Mouse (Mus musculus) embryonic facial prominence, embryonic 15.5 days (tissue): ENCODE measurements at regions not wholly inside any gene's neighbourhood (a gene's known extent, or its start where the extent isn't known, plus 50 kb on each side); places are given as distances from the start of the nearest gene placed in this dataset.
A peak's percentile ranks its signal among the peaks of the same experiment; 100 is the strongest.

Experiments used
- ATAC-seq: fragments of 200-750 bp; cut with Nextera tagmentation; 2 replicates; pipeline ENCODE4 v1.8.0; 2017; ENCODE audit warnings: low read depth, moderate TSS enrichment; ENCODE audit not compliant: insufficient number of reproducible peaks, low FRiP score, low TSS enrichment
- H3K27ac ChIP-seq: fragments of 300-500 bp; sonication (generic); replicated peaks from 2 replicates; pipeline ENCODE4 v1.5.1; 2015; ENCODE audit warnings: mild to moderate bottlenecking, inconsistent platforms
- H3K27me3 ChIP-seq: fragments of 300-500 bp; sonication (generic); 2 replicates; pipeline ENCODE4 v1.6.1; 2015; ENCODE audit warnings: inconsistent platforms
- H3K36me3 ChIP-seq: fragments of 300-500 bp; sonication (generic); 2 replicates; pipeline ENCODE4 v1.6.1; 2015; ENCODE audit warnings: mild to moderate bottlenecking, inconsistent platforms
- H3K4me1 ChIP-seq: fragments of 300-500 bp; sonication (generic); 2 replicates; pipeline ENCODE4 v1.6.1; 2015; ENCODE audit warnings: inconsistent platforms
- H3K4me2 ChIP-seq: fragments of 300-500 bp; sonication (generic); replicated peaks from 2 replicates; pipeline ENCODE4 v1.6.1; 2015; ENCODE audit warnings: mild to moderate bottlenecking, inconsistent platforms
- H3K4me3 ChIP-seq: fragments of 300-500 bp; sonication (generic); replicated peaks from 2 replicates; pipeline ENCODE4 v1.5.1; 2015; ENCODE audit warnings: mild to moderate bottlenecking, inconsistent platforms
- H3K9ac ChIP-seq: fragments of 300-500 bp; sonication (generic); 2 replicates; pipeline ENCODE4 v1.6.1; 2015; ENCODE audit warnings: inconsistent platforms
- H3K9me3 ChIP-seq: fragments of 300-500 bp; sonication (generic); replicated peaks from 2 replicates; pipeline ENCODE4 v1.6.1; 2016; ENCODE audit warnings: inconsistent platforms
- WGBS: fragments of 180-500 bp; shearing (Covaris S2); methylation state at CpG from one replicate; pipeline ENCODE4 v1.1.7; 2015; 5-methylcytosine and 5-hydroxymethylcytosine counted together

DNA sequence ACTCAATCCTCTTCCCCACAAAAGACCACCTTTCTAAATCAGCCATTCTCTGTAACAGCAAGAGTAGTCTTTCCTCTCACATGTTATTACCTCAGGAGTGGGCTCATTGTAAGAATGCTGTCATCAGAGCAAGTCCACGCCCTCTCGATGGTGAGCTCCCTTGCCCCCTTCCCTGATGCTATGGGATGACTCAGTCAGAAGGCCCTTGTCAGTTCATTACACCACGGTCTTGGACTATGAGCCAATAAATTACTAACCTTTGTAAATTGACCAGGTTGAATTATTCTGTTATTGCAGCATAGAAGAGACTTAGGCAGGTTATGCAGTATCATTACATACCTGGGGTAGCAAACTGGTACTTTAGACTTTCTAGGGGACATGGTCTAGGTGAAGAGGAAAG lies 237.4 kb upstream of the Klf4 start:
- ATAC-seq: no peak
- WGBS: 90% methylated on average over 3 of the region's 3 CpGs
- no peak overlapping the region for H3K27ac ChIP-seq

DNA sequence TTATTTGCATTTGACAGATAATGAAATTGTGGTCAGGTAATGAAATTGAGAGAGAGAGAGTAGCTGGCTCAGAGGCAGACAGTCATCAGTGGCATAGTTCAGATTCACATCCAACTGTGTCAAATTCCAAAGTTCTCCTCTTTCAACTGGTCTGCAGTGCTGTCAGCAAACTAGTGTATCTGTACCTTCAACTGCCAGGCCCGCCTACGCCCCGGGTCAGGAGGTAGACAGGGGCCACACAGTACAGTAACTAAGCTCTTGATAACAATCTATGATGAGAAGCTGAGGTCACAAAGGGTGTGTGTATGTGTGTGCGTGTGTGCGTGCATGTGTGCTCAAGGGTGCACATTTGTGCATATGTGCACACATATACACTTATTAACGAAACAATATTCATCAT lies 236.1 kb upstream of the Klf4 start:
- ATAC-seq: no peak
- H3K9me3 ChIP-seq: no peaks in the 10 kb centered on the region
- no peak overlapping the region for H3K4me2 ChIP-seq
- no peak overlapping the region for H3K9ac ChIP-seq
- H3K27ac ChIP-seq: no peak overlapping the region
- no peak overlapping the region for H3K4me3 ChIP-seq
- no peaks in the 10 kb centered on the region for H3K27me3 ChIP-seq
- H3K4me1 ChIP-seq: no peaks in the 10 kb centered on the region
- H3K36me3 ChIP-seq: no peaks in the 10 kb centered on the region
- 86% methylated on average over 6 of the region's 6 CpGs for WGBS

More for the DNA sequence above, 237.4 kb upstream of the Klf4 start:
- Histone ChIP-seq H3K36me3 (no peaks in the 10 kb centered on the region), H3K4me1 (no peaks in the 10 kb centered on the region), H3K9ac (no peak overlapping the region), H3K4me2 (no peak overlapping the region), H3K27me3 (no peaks in the 10 kb centered on the region), H3K4me3 (no peak overlapping the region), H3K9me3 (no peaks in the 10 kb centered on the region)

DNA sequence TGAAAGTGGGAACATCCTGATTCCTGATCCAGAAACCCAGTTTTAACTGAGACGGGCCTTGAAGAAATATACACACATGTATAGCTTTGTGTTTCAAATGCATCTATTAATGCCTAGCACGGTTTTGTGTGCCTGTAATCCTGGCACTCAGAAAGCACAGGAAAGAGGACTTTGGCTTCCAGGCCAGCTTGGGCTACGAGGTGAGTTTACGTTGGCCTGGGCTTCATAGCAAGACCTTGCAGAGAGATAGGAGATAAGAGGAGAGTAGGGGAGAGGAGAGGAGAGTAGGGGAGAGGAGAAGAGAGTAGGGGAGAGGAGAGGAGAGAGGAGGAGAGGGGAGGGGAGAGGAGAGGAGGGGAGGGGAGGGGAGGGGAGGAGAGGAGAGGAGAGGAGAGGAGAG lies 234.9 kb upstream of the Klf4 start:
- no peaks in the 10 kb centered on the region for H3K36me3 ChIP-seq
- H3K9ac ChIP-seq: no peak overlapping the region
- H3K27me3 ChIP-seq: no peaks in the 10 kb centered on the region
- no peak overlapping the region for H3K4me3 ChIP-seq
- no peaks in the 10 kb centered on the region for H3K4me1 ChIP-seq
- no peak overlapping the region for H3K4me2 ChIP-seq
- 86% methylated on average over 4 of the region's 4 CpGs for WGBS
- H3K9me3 ChIP-seq: no peaks in the 10 kb centered on the region
- no peak overlapping the region for H3K27ac ChIP-seq
- ATAC-seq: no peak

DNA sequence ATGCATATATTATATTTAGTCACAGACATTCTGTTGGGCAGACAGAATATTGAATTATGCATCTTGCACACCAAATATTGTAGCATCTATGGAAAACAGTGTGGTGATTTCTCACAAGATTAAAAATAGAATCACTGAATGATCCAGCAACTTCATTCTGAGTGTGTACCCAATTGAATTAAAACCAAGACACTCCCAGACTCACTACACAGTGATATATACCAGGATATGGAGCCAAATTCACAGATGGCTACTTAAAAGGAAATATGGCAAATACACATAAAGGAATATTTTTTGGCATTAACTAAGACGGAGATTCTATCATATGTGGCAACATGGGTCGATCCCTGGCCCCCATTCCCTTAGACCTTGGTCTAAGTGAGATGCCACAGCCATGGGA lies 233.5 kb upstream of the Klf4 start:
- Histone ChIP-seq H3K4me1 (no peaks in the 10 kb centered on the region), H3K4me2 (no peak overlapping the region), H3K27me3 (no peaks in the 10 kb centered on the region), H3K9me3 (no peaks in the 10 kb centered on the region), H3K4me3 (no peak overlapping the region), H3K36me3 (no peaks in the 10 kb centered on the region), H3K9ac (no peak overlapping the region), H3K27ac (no peak overlapping the region)
- 96% methylated on average over 2 of the region's 2 CpGs for WGBS
- no peak for ATAC-seq

DNA sequence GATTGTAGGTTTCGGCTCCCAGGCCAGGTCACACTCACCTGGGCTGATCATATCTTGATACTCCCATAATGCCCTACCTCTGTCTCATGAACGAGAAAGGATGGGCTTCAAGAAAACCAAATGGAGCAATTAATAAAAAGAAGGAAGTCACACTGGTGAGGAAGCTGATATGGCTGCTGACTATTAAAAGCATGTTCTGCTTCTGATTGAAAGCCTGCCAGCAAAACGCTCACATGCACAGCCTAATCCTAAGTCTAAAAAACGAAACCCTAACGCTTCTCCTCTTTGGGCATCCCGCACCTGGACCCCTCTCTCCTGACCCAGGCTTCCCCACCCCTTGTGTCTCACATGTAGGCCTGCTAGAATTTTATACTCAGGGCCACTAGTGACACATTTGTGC lies 230.8 kb upstream of the Klf4 start:
- no peak for ATAC-seq
- no peak overlapping the region for H3K4me2 ChIP-seq
- H3K36me3 ChIP-seq: no peaks in the 10 kb centered on the region
- H3K4me3 ChIP-seq: no peak overlapping the region
- H3K27ac ChIP-seq: no peak overlapping the region
- H3K27me3 ChIP-seq: no peaks in the 10 kb centered on the region
- no peaks in the 10 kb centered on the region for H3K4me1 ChIP-seq
- no peak overlapping the region for H3K9ac ChIP-seq
- WGBS: 58% methylated on average over 6 of the region's 6 CpGs
- H3K9me3 ChIP-seq: no peaks in the 10 kb centered on the region

DNA sequence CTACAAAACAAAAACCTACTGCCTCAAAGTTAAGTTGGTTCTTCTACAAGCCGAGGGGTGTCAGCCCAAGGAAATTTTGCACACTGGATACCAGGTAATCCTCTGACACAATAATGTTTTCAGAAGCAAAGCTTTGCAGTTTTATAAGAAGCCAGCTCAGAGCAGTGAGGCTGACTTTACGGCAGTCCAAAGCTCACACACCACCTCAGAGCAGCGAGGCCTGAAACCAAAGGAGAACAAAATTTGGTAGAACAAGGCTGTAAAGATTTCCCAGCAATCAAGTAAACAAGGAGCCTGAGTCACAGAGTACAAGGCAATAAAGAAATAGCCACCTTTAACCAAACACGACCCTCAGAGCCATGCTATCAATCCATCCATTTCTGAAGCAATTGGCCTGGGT lies 230.1 kb upstream of the Klf4 start:
- no peaks in the 10 kb centered on the region for H3K9me3 ChIP-seq
- peaks cover 6% of the 10 kb centered on the region for H3K4me1 ChIP-seq
- H3K4me2 ChIP-seq: no peak overlapping the region
- WGBS: 78% methylated on average over 4 of the region's 4 CpGs
- no peak overlapping the region for H3K4me3 ChIP-seq
- H3K9ac ChIP-seq: no peak overlapping the region
- no peak overlapping the region for H3K27ac ChIP-seq
- no peak for ATAC-seq
- no peaks in the 10 kb centered on the region for H3K27me3 ChIP-seq
- H3K36me3 ChIP-seq: no peaks in the 10 kb centered on the region

DNA sequence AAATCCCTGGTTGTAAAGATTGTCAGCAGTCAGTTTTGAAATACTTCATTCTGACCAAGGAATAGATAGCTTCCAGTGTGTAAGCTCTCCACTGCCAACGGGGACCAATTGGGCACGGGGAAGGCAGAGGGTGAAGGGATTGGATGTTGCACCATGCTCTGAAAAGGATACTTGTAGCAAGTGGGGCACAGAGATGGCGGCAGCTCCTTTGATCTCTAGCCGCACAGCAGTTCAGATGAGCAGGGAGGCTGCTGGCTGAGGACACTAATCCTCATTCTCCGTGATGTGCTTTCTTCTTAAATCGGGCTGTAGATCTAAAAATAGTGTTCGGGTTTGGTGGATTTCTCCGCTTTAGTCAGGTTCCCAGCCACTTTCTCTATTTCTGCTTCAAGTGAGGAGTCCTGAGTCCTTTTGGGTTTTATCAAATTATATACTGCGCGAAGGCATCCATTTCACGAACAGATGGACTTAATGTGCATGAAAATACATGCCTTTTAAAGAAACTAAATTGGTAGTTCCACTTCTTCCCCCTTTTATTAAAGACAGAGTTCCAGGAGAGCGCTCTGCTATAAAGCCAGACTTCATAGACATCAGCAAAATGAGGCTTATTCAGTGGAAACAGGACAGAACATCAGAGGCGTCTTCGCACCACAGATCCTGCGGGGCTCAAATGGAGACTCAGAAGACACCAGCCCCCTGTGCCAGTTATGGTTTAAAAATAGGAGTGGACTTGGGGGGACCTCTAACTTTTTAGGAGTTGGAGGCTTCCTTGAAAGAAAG lies 225.1 kb upstream of the Klf4 start:
- Histone ChIP-seq H3K9me3 (no peaks in the 10 kb centered on the region), H3K27ac (no peak overlapping the region; the same call in 1 of the 2 replicates), H3K36me3 (no peaks in the 10 kb centered on the region), H3K9ac (no peak overlapping the region), H3K4me2 (peak overlapping the region; percentile 43), H3K4me3 (peak overlapping the region; percentile 10; the same call in 1 of the 2 replicates), H3K27me3 (no peaks in the 10 kb centered on the region), H3K4me1 (peaks cover 14% of the 10 kb centered on the region)
- peak; percentile 72 for ATAC-seq
- 13% methylated on average over 15 of the region's 15 CpGs for WGBS

DNA sequence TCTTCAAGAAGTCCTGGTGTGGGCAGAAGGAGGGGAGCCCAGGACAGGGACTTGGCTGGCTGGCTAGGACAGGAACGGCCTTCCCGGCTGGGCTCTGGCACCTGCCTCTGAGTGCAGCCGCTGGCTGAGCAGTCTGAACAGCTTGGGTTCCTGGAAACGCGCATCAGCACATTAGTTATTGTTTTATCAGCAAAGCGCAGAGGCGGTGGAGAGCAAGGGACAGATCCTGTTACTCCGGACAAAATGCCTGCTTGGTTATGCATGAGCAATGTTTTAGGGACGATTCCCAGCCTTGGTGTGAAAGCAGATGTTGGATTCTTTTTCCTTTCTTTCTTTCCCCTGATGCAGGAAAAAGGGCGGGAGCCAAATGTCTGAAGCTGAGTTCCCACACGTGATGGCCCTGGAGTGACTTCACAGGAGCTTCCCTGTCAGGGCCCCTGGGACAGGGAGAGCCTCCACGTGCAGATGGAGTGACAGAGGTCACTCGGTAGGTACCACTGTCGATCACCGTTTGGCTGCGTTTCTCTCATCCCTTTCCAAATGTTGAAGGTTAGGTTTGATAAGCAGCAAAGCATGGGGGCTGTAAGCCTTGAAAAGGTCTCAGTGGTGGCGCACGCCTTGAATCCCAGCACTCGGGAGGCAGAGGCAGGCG lies 217.8 kb upstream of the Klf4 start:
- Histone ChIP-seq H3K4me1 (peaks cover 6% of the 10 kb centered on the region; the same call in 1 of the 2 replicates), H3K9me3 (no peaks in the 10 kb centered on the region), H3K4me2 (no peak overlapping the region), H3K36me3 (no peaks in the 10 kb centered on the region), H3K9ac (no peak overlapping the region), H3K27me3 (no peaks in the 10 kb centered on the region), H3K4me3 (no peak overlapping the region), H3K27ac (no peak overlapping the region)
- WGBS: 67% methylated on average over 20 of the region's 20 CpGs
- no peak; the same call in 1 of the 2 replicates for ATAC-seq

DNA sequence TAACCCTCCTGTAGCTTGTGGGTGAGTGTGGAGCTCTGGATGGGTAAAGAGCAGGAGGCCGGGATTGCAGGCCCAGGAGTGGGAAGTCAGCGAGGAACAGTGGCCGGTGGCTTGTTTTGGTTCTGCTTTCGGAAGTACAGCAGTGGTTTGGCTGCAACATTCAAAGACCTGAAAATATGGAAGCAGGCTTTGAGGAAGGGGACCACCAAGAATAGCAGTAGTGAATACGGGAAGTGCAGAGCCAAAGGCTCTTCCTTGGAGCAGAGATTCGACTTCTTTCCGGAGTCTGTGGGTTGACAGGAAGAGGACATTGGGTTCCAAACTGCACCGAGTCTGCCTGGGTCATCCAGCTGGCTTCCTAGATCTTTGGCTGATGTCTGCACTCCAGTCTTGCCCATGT lies 209.1 kb upstream of the Klf4 start:
- WGBS: 88% methylated on average over 8 of the region's 8 CpGs
- H3K4me2 ChIP-seq: no peak overlapping the region
- H3K27ac ChIP-seq: no peak overlapping the region
- ATAC-seq: no peak
- no peak overlapping the region for H3K4me3 ChIP-seq
- H3K27me3 ChIP-seq: no peaks in the 10 kb centered on the region
- H3K9ac ChIP-seq: no peak overlapping the region
- no peaks in the 10 kb centered on the region for H3K9me3 ChIP-seq
- H3K4me1 ChIP-seq: no peaks in the 10 kb centered on the region
- no peaks in the 10 kb centered on the region for H3K36me3 ChIP-seq

DNA sequence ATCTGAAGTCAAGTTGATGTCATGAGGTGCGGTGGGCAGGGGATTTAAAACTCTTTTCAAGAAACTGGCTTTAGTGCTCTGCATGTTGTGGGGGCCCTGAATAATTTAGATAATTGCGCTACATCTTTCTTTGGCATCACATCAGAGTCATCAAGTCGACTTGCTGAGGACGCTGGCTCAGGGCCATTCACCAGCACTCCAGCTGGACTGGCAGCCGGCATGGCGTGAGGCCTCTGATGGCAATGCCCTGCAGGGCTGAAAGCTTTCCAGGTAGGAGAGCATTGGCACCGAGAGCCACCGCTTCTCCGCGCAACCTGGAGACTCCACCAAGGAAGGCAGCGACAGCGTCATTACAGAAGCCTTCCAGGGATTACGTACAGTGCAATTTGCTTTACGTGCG lies 207.8 kb upstream of the Klf4 start:
- H3K4me2 ChIP-seq: no peak overlapping the region
- no peaks in the 10 kb centered on the region for H3K36me3 ChIP-seq
- no peak overlapping the region for H3K4me3 ChIP-seq
- no peak overlapping the region for H3K27ac ChIP-seq
- WGBS: 65% methylated on average over 15 of the region's 15 CpGs
- H3K4me1 ChIP-seq: no peaks in the 10 kb centered on the region
- no peak overlapping the region for H3K9ac ChIP-seq
- H3K9me3 ChIP-seq: no peaks in the 10 kb centered on the region
- no peak for ATAC-seq
- no peaks in the 10 kb centered on the region for H3K27me3 ChIP-seq

DNA sequence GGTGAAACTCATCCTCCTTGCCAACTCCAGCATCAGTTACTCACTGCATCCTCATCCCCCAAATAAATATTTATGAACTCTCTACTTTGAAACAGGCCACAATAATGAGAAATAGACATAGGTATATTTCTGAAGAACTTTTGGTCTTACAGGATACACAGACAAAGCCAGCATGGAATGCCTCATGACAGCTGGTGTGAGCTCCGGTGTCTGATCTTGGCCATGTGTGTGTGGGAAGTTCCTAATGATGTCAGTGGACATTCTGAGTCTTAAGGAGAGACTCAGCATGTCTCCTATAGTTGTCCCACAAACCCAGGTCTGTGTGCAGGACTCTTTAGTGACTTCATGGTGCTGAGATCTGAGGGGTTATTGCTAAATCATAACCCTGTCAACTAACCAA lies 206.4 kb upstream of the Klf4 start:
- Histone ChIP-seq H3K9ac (no peak overlapping the region), H3K9me3 (no peaks in the 10 kb centered on the region), H3K4me2 (no peak overlapping the region), H3K4me1 (no peaks in the 10 kb centered on the region), H3K36me3 (no peaks in the 10 kb centered on the region), H3K4me3 (no peak overlapping the region), H3K27me3 (no peaks in the 10 kb centered on the region), H3K27ac (no peak overlapping the region)
- 83% methylated on average over 1 of the region's 1 CpGs for WGBS
- no peak for ATAC-seq

DNA sequence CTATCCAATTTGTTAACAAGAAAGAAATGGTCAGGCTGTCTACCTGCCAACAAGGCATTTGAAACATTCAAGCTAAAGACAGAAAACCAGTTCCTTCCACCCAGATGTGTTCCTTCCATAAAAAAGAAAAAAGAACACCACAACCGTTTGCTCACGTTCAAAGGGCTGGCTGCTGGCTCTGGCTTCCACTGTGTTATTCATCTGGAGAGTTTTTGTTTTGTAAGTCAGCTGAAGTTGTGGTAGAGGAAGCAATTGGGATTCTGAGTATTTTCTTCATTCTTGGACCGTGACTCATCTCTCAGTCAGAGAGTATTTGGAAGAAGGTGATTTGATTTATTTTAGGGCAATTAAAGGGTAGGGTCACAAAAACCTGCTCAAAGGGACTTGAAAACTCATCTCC lies 203.2 kb upstream of the Klf4 start:
- WGBS: 33% methylated on average over 3 of the region's 3 CpGs

More for the DNA sequence above, 203.2 kb upstream of the Klf4 start:
- H3K27me3 ChIP-seq: no peaks in the 10 kb centered on the region
- no peak overlapping the region for H3K9ac ChIP-seq
- H3K4me3 ChIP-seq: no peak overlapping the region
- ATAC-seq: no peak
- H3K36me3 ChIP-seq: no peaks in the 10 kb centered on the region
- H3K9me3 ChIP-seq: no peaks in the 10 kb centered on the region
- 0 out of 2 replicates have a peak, but pooled peaks cover 4% of the 10 kb centered on the region for H3K4me1 ChIP-seq
- no peak overlapping the region for H3K4me2 ChIP-seq
- no peak overlapping the region for H3K27ac ChIP-seq
